Mouse (Mus musculus) cerebellum, adult 2 months (tissue): Measurements from ENCODE around the gene Col5a3.

Source experiments
- CTCF ChIP-seq: fragments of 200-500 bp; IDR thresholded peaks from 2 replicates; pipeline ENCODE4 v1.5.1; 2011; ENCODE audit warnings: low read depth, mild to moderate bottlenecking, control low read depth, low read length, moderate library complexity, borderline replicate concordance; ENCODE audit not compliant: insufficient read depth
- POLR2A ChIP-seq: fragments of 200-500 bp; IDR thresholded peaks from 2 replicates; pipeline ENCODE4 v1.6.1; 2011; ENCODE audit warnings: low read length, control low read depth, borderline replicate concordance; ENCODE audit not compliant: insufficient read depth

GRCm38 (mm10) chr9:20758243-20758642, 56.6 kb downstream of the Col5a3 start:
- TF ChIP-seq CTCF (no peak), POLR2A (no peak)
